Mouse (Mus musculus) cortical plate, adult 2 months (tissue): Measurements from ENCODE around the gene Rere.
"Not testable (repeated sequence)": the region's sequence is repeated elsewhere in the genome, so short reads cannot be mapped to it uniquely, and the experiment has no call there.

Source experiments
- CTCF ChIP-seq: fragments of 200-500 bp; IDR thresholded peaks from 2 replicates; pipeline ENCODE4 v1.5.1; 2011; ENCODE audit warnings: mild to moderate bottlenecking, control low read depth, low read length; ENCODE audit not compliant: insufficient read depth; ENCODE audit errors: extremely low read depth
- POLR2A ChIP-seq: fragments of 200-500 bp; IDR thresholded peaks from 2 replicates; pipeline ENCODE4 v1.6.1; 2011; ENCODE audit warnings: mild to moderate bottlenecking, low read length, control low read depth; ENCODE audit not compliant: insufficient read depth; ENCODE audit errors: extremely low read depth

GRCm38 (mm10) chr4:150513387-150513786 is 231.9 kb downstream of the Rere start:
- not testable (repeated sequence) for TF ChIP-seq CTCF, POLR2A
